Mouse (Mus musculus) testis, adult 2 months (tissue): Measurements from ENCODE around the gene Nrcam.

Source experiments
- CTCF ChIP-seq: fragments of 200-500 bp; IDR thresholded peaks from 2 replicates; pipeline ENCODE4 v1.5.1; 2012; ENCODE audit warnings: low read depth, mild to moderate bottlenecking, inconsistent platforms, low read length, moderate library complexity; ENCODE audit not compliant: control insufficient read depth, insufficient read depth, insufficient replicate concordance
- POLR2A ChIP-seq: fragments of 200-500 bp; IDR thresholded peaks from 2 replicates; pipeline ENCODE4 v1.6.1; 2012; ENCODE audit warnings: low read depth, mild to moderate bottlenecking, inconsistent platforms, low read length, moderate library complexity; ENCODE audit not compliant: control insufficient read depth

GRCm38 (mm10) chr12:44535623-44536022, 206.9 kb downstream of the Nrcam start:
- TF ChIP-seq CTCF, result no peak
- TF ChIP-seq POLR2A, result no peak
